ENCODE assay signal across 7 mouse cellular contexts in the genomic region with DNA sequence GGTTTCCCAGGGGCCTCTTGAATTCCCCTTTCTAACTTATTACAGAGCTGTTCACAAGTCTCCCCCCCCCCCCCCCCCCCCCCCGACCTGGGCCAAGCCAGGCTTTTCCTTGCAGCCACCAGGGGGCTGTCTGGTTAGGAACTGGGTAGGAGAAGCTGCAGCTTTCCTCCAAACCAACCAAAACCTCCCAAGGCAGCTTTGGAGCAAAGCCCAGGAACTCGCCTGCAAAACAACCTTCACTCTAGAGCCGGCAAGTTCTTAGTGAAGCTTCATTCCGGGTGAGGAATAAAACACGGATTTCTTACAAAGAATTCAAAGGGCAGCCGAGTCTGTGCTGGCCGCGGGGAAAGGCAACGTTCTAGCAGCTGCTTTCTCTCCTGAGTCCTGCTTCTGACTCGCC. TPM values are rescaled to one million over a fixed set of nuclear protein-coding genes. Genes with fewer than 3 reads are reported as not detected.
A peak's percentile ranks its signal among the peaks of the same experiment; 100 is the strongest.
DNase-seq lines count a peak whose midpoint lies in the region; ATAC-seq lines count a peak whose summit lies in the region.

No protein-coding gene starts in this region.

- no peak overlapping the region for H3K27ac ChIP-seq in embryonic facial prominence, embryonic 11.5 days (replicated peaks; ENCODE audit: low read depth, low read length)
- no peak overlapping the region for H3K27ac ChIP-seq in midbrain, embryonic 10.5 days (replicated peaks)

- peak; percentile 92 for DNase-seq in adrenal gland, postnatal 14 days
- DNase-seq in embryonic facial prominence, embryonic 11.5 days (ENCODE audit: low spot score) = peak; percentile 82
- DNase-seq in heart, adult 18-20 months = peak; percentile 89 to 92
- peak; percentile 85 for DNase-seq in kidney, adult 18-20 months
- DNase-seq in left cerebral cortex, postnatal 4 days = peak; percentile 90
- peak; percentile 75 for DNase-seq in midbrain, embryonic 10.5 days (ENCODE audit: low spot score)
- DNase-seq in right cerebral cortex, postnatal 36 days (ENCODE audit: low spot score in 2 of 2) = peak; percentile 68 to 85

- WGBS in embryonic facial prominence, embryonic 11.5 days = 0% methylated on average over 9 of the region's 10 CpGs
- under 1% methylated on average over 9 of the region's 10 CpGs for WGBS in midbrain, embryonic 10.5 days

- intact Hi-C loops in left cerebral cortex, postnatal 4 days (cut with DNase I) = loop anchor here (5.0 kb wide), 1 partner anchor 308 kb away; no protein-coding TSS in a partner anchor

- H3K9ac ChIP-seq in embryonic facial prominence, embryonic 11.5 days (replicated peaks; ENCODE audit: low read length) = no peak overlapping the region

- H3K4me1 ChIP-seq in embryonic facial prominence, embryonic 11.5 days (ENCODE audit: control insufficient read depth, insufficient read depth, low read length) = no peaks in the 10 kb centered on the region
- H3K4me1 ChIP-seq in midbrain, embryonic 10.5 days = peaks cover 27% of the 10 kb centered on the region

- peaks cover 9% of the 10 kb centered on the region for H3K27me3 ChIP-seq in embryonic facial prominence, embryonic 11.5 days (ENCODE audit: control insufficient read depth, insufficient read depth, low read length)
- peaks cover 32% of the 10 kb centered on the region for H3K27me3 ChIP-seq in midbrain, embryonic 10.5 days (ENCODE audit: low read depth, poor library complexity, severe bottlenecking)

- H3K4me2 ChIP-seq in embryonic facial prominence, embryonic 11.5 days (ENCODE audit: low read depth, low read length) = peak overlapping the region; percentile 99

- H3K36me3 ChIP-seq in embryonic facial prominence, embryonic 11.5 days (replicated peaks; ENCODE audit: control insufficient read depth, insufficient read depth, low read depth, low read length) = no peaks in the 10 kb centered on the region
- H3K36me3 ChIP-seq in midbrain, embryonic 10.5 days = no peaks in the 10 kb centered on the region

- no peak for ATAC-seq in embryonic facial prominence, embryonic 11.5 days (replicated peaks; ENCODE audit: insufficient number of reproducible peaks, low FRiP score, low TSS enrichment, low read depth)

- H3K4me3 ChIP-seq in embryonic facial prominence, embryonic 11.5 days (ENCODE audit: low read depth, low read length) = peak overlapping the region; percentile 13; the same call in 1 of the 2 replicates
- H3K4me3 ChIP-seq in midbrain, embryonic 10.5 days = peak overlapping the region; percentile 73

- no peaks in the 10 kb centered on the region for H3K9me3 ChIP-seq in embryonic facial prominence, embryonic 11.5 days (replicated peaks; ENCODE audit: control insufficient read depth, low read length)
- no peaks in the 10 kb centered on the region for H3K9me3 ChIP-seq in midbrain, embryonic 10.5 days (replicated peaks)

RNA-seq across cellular contexts. Expression of gene Thrb, which starts 1.0 kb away (rescaled TPM):
- 44.3 and 56.0 TPM in 2 replicates for total RNA-seq in adrenal gland, postnatal 14 days (2021)
- 1.0 and 2.7 TPM in 2 replicates for polyA plus RNA-seq in embryonic facial prominence, embryonic 11.5 days (2014; fragmentation: Nextera tagmentation; extraction: Ambion mirVana)
- total RNA-seq in heart, adult 18-20 months (2021) = 10 to 100 TPM; 21.9 to 29.7 TPM
- total RNA-seq in left cerebral cortex, postnatal 4 days (2021) = 10 to 100 TPM; 29.2 to 31.4 TPM
- 1.1 and 1.3 TPM in 2 replicates for polyA plus RNA-seq in midbrain, embryonic 10.5 days (2016; fragmentation: Nextera tagmentation; extraction: Ambion mirVana)
